ENCODE assay signal across 16 mouse cellular contexts in genomic region chr1:39730868-39731267, GRCm38 (mm10). TPM values are rescaled to one million over a fixed set of nuclear protein-coding genes. Genes with fewer than 3 reads are reported as not detected.
DNase-seq lines count a peak whose midpoint lies in the region; ATAC-seq lines count a peak whose summit lies in the region.
"Had no signal": no experiment of that assay in that cellular context is flagged by ENCODE, and none has a peak within 500 bp of the region (broad histone marks: within the 10 kb centered on the region; RNA-seq: fewer than 3 reads in every experiment).

No protein-coding gene starts in this region.

- no peaks in the 10 kb centered on the region for H3K9me3 ChIP-seq in hindbrain, embryonic 12.5 days (replicated peaks)
- H3K9me3 ChIP-seq in hindbrain, embryonic 14.5 days (ENCODE audit: control insufficient read depth, low read length), result no peaks in the 10 kb centered on the region
- H3K9me3 ChIP-seq in midbrain, embryonic 11.5 days (ENCODE audit: control insufficient read depth, low read length), result no peaks in the 10 kb centered on the region
- H3K9me3 ChIP-seq in midbrain, embryonic 16.5 days (replicated peaks; ENCODE audit: control insufficient read depth, low read length, poor library complexity, severe bottlenecking), result no peaks in the 10 kb centered on the region
- H3K9me3 ChIP-seq in forebrain, embryonic 12.5 days, result no peaks in the 10 kb centered on the region

- whole genome bisulfite sequencing in hindbrain, embryonic 12.5 days, result 53% methylated on average over 5 of the region's 5 CpGs
- WGBS in hindbrain, embryonic 14.5 days, result 37% methylated on average over 5 of the region's 5 CpGs
- 63% methylated on average over 5 of the region's 5 CpGs for WGBS in midbrain, embryonic 11.5 days
- 29% methylated on average over 5 of the region's 5 CpGs for WGBS in midbrain, embryonic 16.5 days
- WGBS in forebrain, embryonic 12.5 days, result 7% methylated on average over 5 of the region's 5 CpGs

- H3K9ac ChIP-seq in hindbrain, embryonic 12.5 days, result no peak overlapping the region
- no peak overlapping the region for H3K9ac ChIP-seq in hindbrain, embryonic 14.5 days
- H3K9ac ChIP-seq in midbrain, embryonic 11.5 days (ENCODE audit: low read length), result no peak overlapping the region
- no peak overlapping the region for H3K9ac ChIP-seq in midbrain, embryonic 16.5 days (ENCODE audit: low read depth, low read length)
- H3K9ac ChIP-seq in forebrain, embryonic 12.5 days, result no peak overlapping the region

- H3K4me2 ChIP-seq in hindbrain, embryonic 12.5 days (replicated peaks), result no peak overlapping the region
- no peak overlapping the region for H3K4me2 ChIP-seq in hindbrain, embryonic 14.5 days (replicated peaks)
- H3K4me2 ChIP-seq in midbrain, embryonic 11.5 days, result no peak overlapping the region
- H3K4me2 ChIP-seq in midbrain, embryonic 16.5 days (ENCODE audit: low read length), result no peak overlapping the region
- H3K4me2 ChIP-seq in forebrain, embryonic 12.5 days, result no peak overlapping the region

- H3K36me3 ChIP-seq in hindbrain, embryonic 12.5 days, result no peaks in the 10 kb centered on the region
- no peaks in the 10 kb centered on the region for H3K36me3 ChIP-seq in hindbrain, embryonic 14.5 days (replicated peaks; ENCODE audit: control insufficient read depth, insufficient read depth)
- no peaks in the 10 kb centered on the region for H3K36me3 ChIP-seq in midbrain, embryonic 11.5 days (ENCODE audit: control insufficient read depth, insufficient read depth, low read length)
- H3K36me3 ChIP-seq in midbrain, embryonic 16.5 days (ENCODE audit: control insufficient read depth, insufficient read depth, low read length), result no peaks in the 10 kb centered on the region
- H3K36me3 ChIP-seq in forebrain, embryonic 12.5 days (replicated peaks), result no peaks in the 10 kb centered on the region

- no peak for DNase-seq in hindbrain, embryonic 14.5 days (ENCODE audit: low spot score)
- DNase-seq in midbrain, embryonic 11.5 days (ENCODE audit: low spot score, missing footprints), result no peak
- DNase-seq in retina, embryonic 14.5 days (ENCODE audit: low spot score), result peak; percentile 64
- no peak for DNase-seq in layer of hippocampus, adult 11-12 months (ENCODE audit: low spot score)
- DNase-seq: adrenal gland, postnatal 25 days; cerebellum, postnatal 10 days; gastrocnemius, adult 2 months; layer of hippocampus, adult 9-11 months; right cerebral cortex, adult 18-20 months; thymus, postnatal 14 days had no signal

- H3K27ac ChIP-seq in hindbrain, embryonic 12.5 days, result no peak overlapping the region
- no peak overlapping the region for H3K27ac ChIP-seq in hindbrain, embryonic 14.5 days
- no peak overlapping the region for H3K27ac ChIP-seq in midbrain, embryonic 11.5 days (ENCODE audit: low read depth, low read length)
- H3K27ac ChIP-seq in midbrain, embryonic 16.5 days (ENCODE audit: low read length), result no peak overlapping the region
- H3K27ac ChIP-seq in forebrain, embryonic 12.5 days, result 0 out of 2 replicates have a peak overlapping the region, but pooled peaks have one; percentile 8
- H3K27ac ChIP-seq: gastrocnemius, adult 2 months; macrophage had no signal

- H3K27me3 ChIP-seq in hindbrain, embryonic 12.5 days, result no peaks in the 10 kb centered on the region
- no peaks in the 10 kb centered on the region for H3K27me3 ChIP-seq in hindbrain, embryonic 14.5 days (ENCODE audit: control insufficient read depth, insufficient read depth, low read length)
- H3K27me3 ChIP-seq in midbrain, embryonic 11.5 days (ENCODE audit: control insufficient read depth, insufficient read depth, low read length), result no peaks in the 10 kb centered on the region
- peaks cover 5% of the 10 kb centered on the region for H3K27me3 ChIP-seq in midbrain, embryonic 16.5 days (ENCODE audit: control insufficient read depth, insufficient read depth, low read depth, low read length)
- H3K27me3 ChIP-seq in forebrain, embryonic 12.5 days, result peaks cover 51% of the 10 kb centered on the region

- H3K4me3 ChIP-seq in hindbrain, embryonic 12.5 days, result no peak overlapping the region
- no peak overlapping the region for H3K4me3 ChIP-seq in hindbrain, embryonic 14.5 days (replicated peaks; ENCODE audit: low read length)
- no peak overlapping the region for H3K4me3 ChIP-seq in midbrain, embryonic 11.5 days (ENCODE audit: low read depth, low read length)
- H3K4me3 ChIP-seq in midbrain, embryonic 16.5 days (ENCODE audit: low read depth, low read length), result no peak overlapping the region
- no peak overlapping the region for H3K4me3 ChIP-seq in forebrain, embryonic 12.5 days (replicated peaks)
- H3K4me3 ChIP-seq: gastrocnemius, adult 2 months had no signal

- H3K4me1 ChIP-seq in hindbrain, embryonic 12.5 days, result peaks cover 13% of the 10 kb centered on the region
- peaks cover 10% of the 10 kb centered on the region; the same call in 1 of the 2 replicates for H3K4me1 ChIP-seq in hindbrain, embryonic 14.5 days (replicated peaks; ENCODE audit: control insufficient read depth, insufficient read depth, low read length)
- H3K4me1 ChIP-seq in midbrain, embryonic 11.5 days (ENCODE audit: control insufficient read depth, insufficient read depth, low read length), result no peaks in the 10 kb centered on the region; the same call in 1 of the 2 replicates
- H3K4me1 ChIP-seq in midbrain, embryonic 16.5 days (ENCODE audit: control insufficient read depth, insufficient read depth, low read length), result peaks cover 3% of the 10 kb centered on the region; the same call in 1 of the 2 replicates
- peaks cover 28% of the 10 kb centered on the region for H3K4me1 ChIP-seq in forebrain, embryonic 12.5 days

- peak; percentile 58; the same call in 1 of the 2 replicates for ATAC-seq in hindbrain, embryonic 12.5 days (ENCODE audit: low FRiP score)
- ATAC-seq in hindbrain, embryonic 14.5 days (ENCODE audit: low FRiP score), result no peak
- ATAC-seq in midbrain, embryonic 11.5 days (ENCODE audit: low FRiP score), result peak; percentile 9; the same call in 1 of the 2 replicates
- ATAC-seq in midbrain, embryonic 16.5 days, result no peak; the same call in 1 of the 2 replicates
- ATAC-seq in forebrain, embryonic 12.5 days (ENCODE audit: low FRiP score), result peak; percentile 75
- ATAC-seq: CD4-positive, CD25-positive, alpha-beta regulatory T cell, adult 4 months had no signal

RNA-seq across cellular contexts. Expression of gene Rfx8, which starts 10.1 kb away (rescaled TPM):
- 0.63 and 0.93 TPM in 2 replicates for polyA plus RNA-seq in hindbrain, embryonic 12.5 days (2016; fragmentation: Nextera tagmentation; extraction: Ambion mirVana)
- polyA plus RNA-seq in hindbrain, embryonic 14.5 days (2014; fragmentation: Nextera tagmentation; extraction: Ambion mirVana), result 0.10 and 0.40 TPM in 2 replicates
- polyA plus RNA-seq in midbrain, embryonic 11.5 days (2014; fragmentation: Nextera tagmentation; extraction: Ambion mirVana), result 0.15 and 0.39 TPM in 2 replicates
- 0.15 and 0.40 TPM in 2 replicates for polyA plus RNA-seq in midbrain, embryonic 16.5 days (2015; fragmentation: Nextera tagmentation; extraction: Ambion mirVana)
- polyA plus RNA-seq in forebrain, embryonic 12.5 days (2016; fragmentation: Nextera tagmentation; extraction: Ambion mirVana), result not detected in 2 replicates
- polyA plus RNA-seq: CD4-positive, CD25-positive, alpha-beta regulatory T cell, adult 4 months; intestine, embryonic 14.5 days; macrophage had no signal

Comparison
In these comparisons a context has a peak if more than half of its experiments do, and no peak if none do; other contexts are left out.
1. ATAC-seq: peak in hindbrain, embryonic 12.5 days (single experiment), midbrain, embryonic 11.5 days (single experiment) and forebrain, embryonic 12.5 days (single experiment); none in hindbrain, embryonic 14.5 days (single experiment) and midbrain, embryonic 16.5 days (single experiment).